Mouse (Mus musculus): ENCODE measurements around the gene Sacm1l. TPM values are rescaled to one million over a fixed set of nuclear protein-coding genes. Genes with fewer than 3 reads are reported as not detected.

The Sacm1l gene
- total RNA-seq, 2 experiments from 2014 or later = 95.7 to 158 TPM

- no peak for DNase-seq
These were observed 20.6 kb upstream of the Sacm1l start for GRCm38 (mm10) chr9:123508986-123509385.

- DNase-seq = no peak
These were observed 19.6 kb upstream of the Sacm1l start for GRCm38 (mm10) chr9:123509638-123510604.

- DNase-seq = no peak
These were observed 18.6 kb upstream of the Sacm1l start for GRCm38 (mm10) chr9:123510926-123511325.

- no peak for DNase-seq
These were observed 17.1 kb upstream of the Sacm1l start for GRCm38 (mm10) chr9:123512482-123512881.

GRCm38 (mm10) chr9:123515087-123515486 is 14.5 kb upstream of the Sacm1l start:
- DNase-seq = no peak

- no peak for DNase-seq
These were observed 12.7 kb upstream of the Sacm1l start for GRCm38 (mm10) chr9:123516641-123517385.

- DNase-seq = no peak
These were observed 10.3 kb upstream of the Sacm1l start for GRCm38 (mm10) chr9:123518969-123519894.

GRCm38 (mm10) chr9:123520735-123521134 is 8.8 kb upstream of the Sacm1l start:
- no peak for DNase-seq

GRCm38 (mm10) chr9:123523676-123524075 is 5.9 kb upstream of the Sacm1l start:
- DNase-seq = peak; percentile 27 to 42

GRCm38 (mm10) chr9:123525095-123525494 is 4.5 kb upstream of the Sacm1l start:
- peak; percentile 59 to 68 for DNase-seq

- no peak for DNase-seq
These were observed 3.1 kb upstream of the Sacm1l start for GRCm38 (mm10) chr9:123526502-123526901.

GRCm38 (mm10) chr9:123528087-123528925 is 1.3 kb upstream of the Sacm1l start:
- DNase-seq = peak in 1 of 2 experiments; percentile 18

GRCm38 (mm10) chr9:123528926-123529295 is 648 bp upstream of the Sacm1l start:
- peak; percentile 56 to 62 for DNase-seq

- DNase-seq = no peak
These were observed 558 bp downstream of the Sacm1l start for GRCm38 (mm10) chr9:123530158-123530475.

- no peak for DNase-seq
These were observed 1.1 kb downstream of the Sacm1l start for GRCm38 (mm10) chr9:123530566-123531130.

- DNase-seq = no peak
These were observed 1.7 kb downstream of the Sacm1l start for GRCm38 (mm10) chr9:123531234-123531633.

GRCm38 (mm10) chr9:123536613-123537012 is 7.1 kb downstream of the Sacm1l start:
- no peak for DNase-seq

- no peak for DNase-seq
These were observed 8.6 kb downstream of the Sacm1l start for GRCm38 (mm10) chr9:123538189-123538588.

GRCm38 (mm10) chr9:123539093-123539492 is 9.5 kb downstream of the Sacm1l start:
- no peak for DNase-seq

- DNase-seq = no peak
These were observed 10.3 kb downstream of the Sacm1l start for GRCm38 (mm10) chr9:123539823-123540222.

- no peak for DNase-seq
These were observed 25.0 kb downstream of the Sacm1l start for GRCm38 (mm10) chr9:123554599-123554998.
